Mouse (Mus musculus): Measurements from ENCODE around the gene Cxcr4.

Cxcr4 gene

DNA sequence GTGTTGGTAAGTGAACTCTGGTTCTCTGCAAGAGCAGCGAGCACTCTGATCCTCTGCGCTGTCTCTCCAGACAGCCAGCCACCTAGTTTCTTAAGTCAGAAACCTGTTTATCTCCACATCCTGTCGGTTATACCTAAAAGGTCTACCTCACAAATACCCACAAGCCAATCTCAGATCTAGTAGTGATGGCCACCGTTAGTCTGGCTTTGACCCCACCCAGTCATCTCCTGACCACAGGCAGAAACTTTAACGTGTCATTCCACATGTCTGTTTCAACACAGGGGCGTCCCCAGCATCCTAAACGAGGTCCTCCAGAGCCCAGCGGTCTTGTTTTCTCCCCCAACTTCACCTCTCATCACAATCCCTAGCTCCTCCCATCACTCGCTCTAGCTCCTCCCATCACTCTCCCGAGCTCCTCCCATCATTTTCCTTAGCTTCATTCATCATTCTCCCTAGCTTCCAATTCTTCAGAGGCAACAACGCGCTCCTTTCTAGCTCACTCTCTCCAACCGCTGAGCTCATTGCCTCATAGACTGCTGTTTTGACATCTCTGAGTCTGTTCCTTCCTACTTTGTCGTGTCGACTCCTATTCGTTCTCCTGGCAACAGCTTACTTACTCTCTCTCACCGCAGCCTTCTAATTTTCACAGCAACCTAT is 22.0 kb downstream of the Cxcr4 start:
- DNase-seq (ENCODE audit: low read depth, low spot score): peak; percentile 75

DNA sequence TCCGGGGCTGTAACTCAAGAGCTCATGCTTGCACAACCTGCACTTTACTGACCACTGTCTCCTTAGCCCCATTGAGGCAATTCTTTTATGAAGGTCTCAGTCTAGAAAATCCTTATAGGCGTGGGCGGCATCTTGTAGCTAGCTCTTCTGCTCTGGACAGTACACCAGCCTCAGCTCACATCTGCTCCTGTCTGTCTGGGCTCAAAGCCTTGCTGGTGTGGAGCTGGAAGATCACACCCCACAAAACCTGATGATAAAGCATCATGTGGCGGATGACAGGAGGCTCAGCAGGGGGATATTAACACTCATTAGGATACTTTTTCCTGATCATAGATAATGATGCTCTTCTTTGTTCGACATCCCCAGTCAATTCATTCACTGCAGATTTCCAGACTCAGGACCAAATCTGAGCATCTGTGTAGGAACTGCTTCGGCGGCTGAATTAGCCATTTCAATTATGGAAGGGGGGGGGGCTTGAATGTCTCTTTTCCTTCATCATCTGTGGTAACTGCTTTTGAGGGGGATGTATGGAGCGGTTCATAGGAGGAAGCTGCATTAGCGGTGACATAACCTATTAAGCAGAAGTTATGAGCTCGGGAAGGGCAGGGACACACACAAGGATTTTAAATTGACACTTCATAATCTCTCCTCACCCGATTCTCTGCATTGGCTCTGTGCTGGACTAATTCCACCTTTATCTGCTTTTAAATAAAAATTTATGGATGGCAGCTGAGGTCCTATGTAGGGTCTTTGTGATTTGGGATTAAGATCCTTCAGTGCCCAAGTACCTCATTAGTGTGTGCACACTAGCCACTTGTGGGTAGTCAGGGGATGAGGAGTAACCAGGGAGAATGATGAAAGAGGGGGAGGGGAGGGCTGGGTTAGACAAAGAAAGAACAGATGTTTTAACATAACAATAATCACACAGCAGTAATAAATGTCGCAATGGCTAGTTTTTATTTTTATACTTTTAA is 24.6 kb downstream of the Cxcr4 start:
- DNase-seq (ENCODE audit: low read depth, low spot score): no peak

DNA sequence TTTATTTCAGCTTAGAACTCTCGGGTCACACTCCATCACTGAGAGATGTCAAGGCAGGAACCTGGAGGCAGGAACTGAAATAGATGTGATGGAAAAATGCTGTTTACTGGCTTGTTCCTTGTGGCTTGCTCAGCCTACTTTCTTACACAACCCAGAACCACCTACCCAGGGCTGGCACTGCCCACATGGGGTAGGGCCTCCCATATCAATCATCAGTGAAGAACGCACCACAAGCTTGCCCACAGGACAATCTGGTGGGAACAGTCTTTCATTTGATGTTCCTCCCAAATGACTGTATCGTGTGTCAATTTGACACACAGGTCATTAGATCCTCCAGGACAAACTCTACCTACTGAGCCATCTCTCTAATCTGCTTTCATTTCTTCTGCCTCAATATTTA is 28.2 kb downstream of the Cxcr4 start:
- peak; percentile 8 for DNase-seq (ENCODE audit: low read depth, low spot score)

DNA sequence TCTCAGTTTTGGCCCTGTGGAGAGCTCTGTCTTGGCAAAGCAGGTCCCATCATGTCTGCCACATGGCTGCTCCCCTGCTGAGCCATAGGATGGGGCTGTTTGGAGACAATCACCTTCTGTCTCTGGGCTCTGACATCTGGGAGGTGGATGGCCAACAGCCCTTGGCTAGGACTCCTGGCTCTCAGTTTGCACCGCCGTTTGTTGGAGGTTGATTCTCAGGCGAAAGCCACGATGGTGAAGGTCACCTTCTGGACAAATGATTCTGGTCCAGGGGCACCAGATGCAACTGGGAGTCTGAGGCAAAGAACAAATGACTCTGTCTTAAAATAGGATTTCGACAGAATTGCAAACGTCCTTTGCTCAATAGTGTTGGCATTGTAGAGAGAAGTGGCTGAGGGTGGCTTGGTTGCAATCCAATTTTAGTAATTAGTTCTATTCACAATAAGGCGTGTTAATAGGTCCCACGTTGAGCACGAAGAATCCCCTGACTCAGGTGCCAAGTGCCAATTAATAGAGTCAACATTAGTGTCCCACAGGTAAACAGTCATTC is 30.7 kb downstream of the Cxcr4 start:
- no peak for DNase-seq (ENCODE audit: low read depth, low spot score)

DNA sequence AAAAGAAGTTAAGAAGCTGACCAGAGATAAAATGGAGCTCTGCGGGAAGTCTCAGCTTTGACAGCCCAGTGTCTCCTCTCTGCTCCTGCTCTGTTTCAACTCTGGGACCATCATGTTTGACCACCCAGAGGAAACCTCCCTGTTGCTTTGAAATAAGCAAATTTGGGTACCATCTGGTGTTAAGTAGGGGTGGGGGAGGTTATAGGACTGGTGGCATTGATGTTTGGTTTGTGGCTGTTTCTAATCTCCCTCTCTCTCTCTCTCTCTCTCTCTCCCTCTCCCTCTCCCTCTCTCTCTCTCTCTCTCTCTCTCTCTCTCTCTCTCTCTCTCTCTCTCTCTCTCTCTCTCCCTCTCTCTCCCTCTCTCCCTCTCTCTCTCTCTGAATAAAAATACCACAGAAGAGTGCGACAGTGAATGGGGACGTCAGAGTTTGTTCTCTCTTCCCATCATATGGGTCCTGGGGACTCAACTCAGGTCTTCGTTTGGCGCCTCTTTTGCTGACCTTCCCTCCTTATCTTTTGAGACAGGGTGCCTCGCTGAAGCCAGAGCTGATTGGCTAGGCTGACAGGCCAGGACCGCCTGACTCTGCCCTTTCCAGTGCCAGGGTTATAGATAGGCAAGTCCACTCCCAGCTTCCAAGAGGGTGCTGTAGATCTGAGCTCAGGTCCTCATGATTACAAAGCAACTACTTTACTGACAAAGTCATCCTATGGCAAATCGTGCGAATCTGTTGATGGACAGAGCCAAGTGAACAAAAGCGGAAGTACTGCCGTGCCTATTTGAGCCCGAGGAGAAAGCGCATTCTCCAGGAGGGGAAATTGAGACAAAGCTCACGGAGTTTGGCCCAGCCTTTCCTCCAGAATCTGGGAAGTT is 31.4 kb downstream of the Cxcr4 start:
- DNase-seq (ENCODE audit: low read depth, low spot score): no peak

DNA sequence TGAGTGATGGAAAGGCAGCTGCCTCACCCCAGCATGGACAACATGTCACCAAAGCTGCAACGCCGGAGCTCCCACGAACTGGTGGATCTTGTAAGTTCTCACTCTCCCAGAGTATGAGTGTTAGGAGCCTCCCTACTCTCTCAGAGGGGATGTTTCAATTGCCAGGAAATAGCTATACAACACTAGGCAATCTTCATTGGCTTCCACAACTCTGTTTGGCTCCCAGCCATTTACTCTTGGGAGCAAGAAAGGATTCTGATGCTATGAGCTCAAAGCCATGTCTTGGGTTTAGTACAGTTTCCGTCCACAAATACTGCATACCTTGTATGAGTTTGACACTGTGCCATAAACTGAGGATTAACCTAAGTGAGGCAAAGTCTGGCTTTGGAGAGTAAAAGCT is 34.1 kb downstream of the Cxcr4 start:
- DNase-seq (ENCODE audit: low read depth, low spot score): no peak

DNA sequence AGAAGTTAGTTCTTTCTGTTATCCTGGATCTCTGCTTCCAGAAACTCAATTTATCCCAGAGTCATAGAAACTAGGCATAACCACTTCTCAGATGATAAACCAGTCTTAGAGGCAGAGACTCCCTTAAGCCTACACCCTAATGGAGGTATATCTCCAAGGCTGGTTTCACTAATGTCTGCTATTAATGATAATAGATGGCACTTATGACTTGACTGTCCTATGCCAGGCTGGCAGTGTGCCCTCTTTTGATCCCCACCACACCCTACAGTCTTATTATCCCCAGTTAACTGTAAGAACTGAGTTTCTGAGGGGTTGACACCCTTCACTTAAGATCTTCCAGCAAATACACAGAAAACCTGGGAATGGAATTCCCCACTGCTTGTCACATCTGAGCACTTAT is 39.5 kb downstream of the Cxcr4 start:
- no peak for DNase-seq (ENCODE audit: low read depth, low spot score)

DNA sequence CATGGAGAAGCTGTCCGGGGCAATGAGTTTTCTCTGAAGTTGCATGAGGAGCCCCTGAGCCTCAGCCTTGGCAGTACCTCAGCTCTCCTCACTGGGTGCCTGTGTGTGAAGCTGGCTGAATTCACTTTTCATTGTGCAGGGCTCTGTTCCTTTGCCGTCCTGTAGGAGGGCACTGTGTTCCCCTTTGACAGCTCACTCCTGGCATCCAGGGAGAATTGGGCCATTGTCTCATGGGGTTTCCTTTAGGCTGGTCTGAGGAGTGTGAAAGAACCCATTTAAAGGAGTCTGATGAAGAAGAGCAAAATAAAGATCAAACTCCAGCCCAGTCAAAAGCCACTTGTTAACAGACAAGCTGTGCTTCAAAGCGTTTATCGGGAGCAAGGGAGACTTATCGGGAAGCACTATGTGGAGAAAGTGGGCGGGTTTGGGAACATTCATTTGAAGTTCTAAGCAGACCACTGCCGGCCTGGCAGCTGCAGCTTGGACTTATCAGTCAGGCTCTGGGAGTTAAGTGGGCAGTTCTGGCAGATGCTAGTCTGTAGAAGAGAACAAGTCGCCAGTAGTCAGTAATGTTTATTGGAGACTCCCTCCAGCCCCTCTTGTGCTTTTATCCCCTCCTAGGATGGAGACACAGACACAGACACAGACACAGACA is 40.2 kb downstream of the Cxcr4 start:
- DNase-seq (ENCODE audit: low read depth, low spot score): no peak

DNA sequence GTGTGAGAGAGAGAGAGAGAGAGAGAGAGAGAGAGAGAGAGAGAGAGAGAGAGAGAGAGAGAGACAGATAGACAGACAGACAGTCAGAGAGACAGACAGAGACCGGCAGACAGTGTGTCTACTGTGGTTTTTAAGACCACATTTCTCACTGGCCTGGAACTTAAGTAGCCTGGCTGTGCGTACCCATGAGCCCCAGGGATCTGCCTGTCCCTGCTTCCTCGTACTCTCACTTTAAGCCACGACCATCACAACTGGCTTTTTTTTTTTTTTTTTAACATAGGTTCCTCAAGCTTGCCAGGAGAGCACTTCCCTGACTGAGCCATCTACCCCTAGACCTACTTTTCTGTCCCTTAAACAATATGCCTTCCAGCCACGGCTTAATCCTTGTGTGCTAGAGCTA is 42.7 kb downstream of the Cxcr4 start:
- peak; percentile 51 for DNase-seq (ENCODE audit: low read depth, low spot score)

DNA sequence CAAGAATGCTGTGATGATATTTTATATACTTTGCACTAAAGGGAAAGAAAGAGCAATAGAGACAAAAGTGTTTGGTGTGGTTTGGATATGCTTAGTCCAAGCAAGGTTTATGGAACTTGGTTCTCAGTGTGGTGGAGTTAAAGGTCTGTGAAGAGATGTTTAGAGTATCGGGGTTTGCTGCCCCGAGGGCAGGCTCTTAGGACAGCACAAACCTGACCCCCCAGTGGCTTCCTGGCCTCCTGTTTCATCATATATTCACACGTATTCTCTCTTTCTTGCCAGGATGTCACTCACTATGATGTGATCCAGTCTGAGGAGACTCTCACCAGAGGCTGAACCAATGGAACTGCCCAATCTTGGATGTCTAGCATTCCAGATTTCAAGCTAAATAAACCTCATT is 43.1 kb downstream of the Cxcr4 start:
- no peak for DNase-seq (ENCODE audit: low read depth, low spot score)

DNA sequence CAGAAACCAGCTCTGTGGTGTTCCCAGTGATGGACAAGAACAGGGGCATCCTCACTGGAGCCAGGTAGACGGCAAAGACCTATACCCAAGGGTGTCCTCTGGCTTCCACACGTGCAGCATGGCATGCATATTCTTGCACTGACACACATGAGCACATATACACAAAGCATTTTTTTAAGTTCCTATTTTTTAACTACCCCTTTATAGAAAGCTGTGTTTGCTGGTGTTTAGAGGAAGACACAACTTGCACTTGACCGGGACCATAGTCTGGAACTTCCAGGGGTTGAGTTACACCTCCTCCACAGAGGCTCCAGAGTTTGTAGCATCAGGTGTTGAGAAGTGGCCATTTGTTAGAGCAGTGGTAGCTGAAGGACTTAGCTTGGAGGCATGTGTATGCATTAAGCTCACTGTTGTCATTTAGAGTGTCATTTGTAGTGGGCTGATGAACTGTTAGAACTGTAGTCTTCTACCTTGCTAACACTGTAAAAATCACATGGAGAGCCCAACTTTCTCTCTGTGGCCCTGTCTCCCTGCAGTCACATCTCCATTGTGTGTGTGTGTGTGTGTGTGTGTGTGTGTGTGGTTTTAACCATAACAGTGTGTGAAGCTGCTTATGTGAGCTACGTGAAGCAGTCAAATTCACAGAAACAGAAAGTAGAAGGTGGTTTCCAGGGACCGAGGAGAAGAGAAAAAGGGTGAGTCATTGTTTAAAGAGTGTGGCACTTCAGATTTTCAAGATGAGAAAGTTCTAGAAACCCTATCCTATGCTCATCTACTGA is 43.7 kb downstream of the Cxcr4 start:
- peak; percentile 85 for DNase-seq (ENCODE audit: low read depth, low spot score)

DNA sequence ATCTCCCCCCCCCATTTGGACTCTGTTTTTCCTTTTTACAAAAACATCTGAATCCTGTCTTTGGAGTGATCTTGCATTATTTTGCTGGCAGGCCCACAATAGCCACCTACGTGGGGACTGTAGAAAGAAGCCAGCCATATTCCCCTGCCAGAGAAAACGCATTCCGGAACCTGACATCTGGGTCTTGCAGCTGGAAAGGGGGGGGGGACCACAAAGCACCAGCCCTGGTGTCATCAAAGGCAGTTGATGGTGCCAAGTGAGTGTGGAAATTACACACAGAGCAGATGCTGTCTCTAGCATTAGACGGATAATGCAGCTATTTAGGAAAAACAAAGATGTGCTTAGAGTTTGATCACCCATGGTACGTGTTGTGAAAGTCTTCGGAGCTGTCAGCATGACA is 46.4 kb downstream of the Cxcr4 start:
- DNase-seq (ENCODE audit: low read depth, low spot score): no peak

DNA sequence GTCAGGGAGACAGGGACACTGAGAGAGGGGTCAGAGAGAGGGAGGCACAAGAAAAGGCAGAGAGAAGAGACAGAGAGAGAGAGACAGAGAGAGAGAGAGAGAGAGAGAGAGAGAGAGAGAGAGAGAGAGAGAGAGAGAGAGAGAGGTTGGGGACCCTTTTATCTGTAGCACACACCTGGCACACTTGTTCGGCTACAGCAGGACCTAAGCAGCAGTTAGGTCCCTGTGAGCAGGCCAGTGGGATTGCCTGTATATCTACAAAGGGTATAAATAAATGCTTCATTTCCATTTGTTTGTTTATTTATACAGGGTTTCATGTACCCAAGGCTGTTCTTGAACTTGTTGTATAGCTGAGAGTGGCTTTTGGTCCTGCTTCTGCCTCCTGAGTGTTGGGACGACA is 49.0 kb downstream of the Cxcr4 start:
- DNase-seq (ENCODE audit: low read depth, low spot score): no peak

DNA sequence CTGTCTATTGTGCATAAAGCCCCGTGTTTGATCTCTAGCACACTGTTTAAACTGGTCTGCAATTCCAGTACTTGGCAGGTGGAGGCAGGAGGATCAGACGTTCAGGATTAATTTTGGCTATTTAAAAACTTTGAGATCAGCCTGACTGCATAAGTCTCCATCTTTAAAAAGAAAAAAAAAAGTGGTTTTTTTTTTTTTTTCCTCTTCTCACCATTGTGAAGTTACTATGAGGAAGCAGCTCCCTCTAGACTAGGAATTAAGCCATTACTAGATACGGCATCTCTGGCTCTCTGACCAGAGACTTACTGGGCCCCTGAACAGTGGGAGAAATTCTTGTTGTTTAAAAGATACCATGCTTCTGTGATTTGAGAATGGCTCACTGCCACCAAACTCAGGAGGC is 49.5 kb downstream of the Cxcr4 start:
- no peak for DNase-seq (ENCODE audit: low read depth, low spot score)

DNA sequence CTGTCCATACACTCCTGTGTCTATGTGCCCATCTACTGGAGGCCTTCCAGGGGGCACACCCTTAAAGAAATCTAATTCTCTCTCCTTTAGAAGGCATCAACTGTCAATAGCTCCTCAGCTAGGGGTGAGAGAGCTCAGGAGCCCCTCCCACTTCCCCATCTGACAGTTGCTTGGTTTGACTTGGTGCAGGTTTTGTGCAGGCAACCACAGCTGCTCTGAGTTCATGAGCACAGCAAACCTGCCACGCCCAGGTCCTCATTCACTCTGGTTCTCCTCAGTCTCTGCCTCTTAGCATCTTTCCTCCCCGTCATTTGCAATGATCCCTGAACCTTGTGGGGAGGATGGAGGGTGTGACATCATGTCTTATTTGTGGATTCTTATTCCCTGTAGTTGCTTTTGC is 51.9 kb downstream of the Cxcr4 start:
- no peak for DNase-seq (ENCODE audit: low read depth, low spot score)

DNA sequence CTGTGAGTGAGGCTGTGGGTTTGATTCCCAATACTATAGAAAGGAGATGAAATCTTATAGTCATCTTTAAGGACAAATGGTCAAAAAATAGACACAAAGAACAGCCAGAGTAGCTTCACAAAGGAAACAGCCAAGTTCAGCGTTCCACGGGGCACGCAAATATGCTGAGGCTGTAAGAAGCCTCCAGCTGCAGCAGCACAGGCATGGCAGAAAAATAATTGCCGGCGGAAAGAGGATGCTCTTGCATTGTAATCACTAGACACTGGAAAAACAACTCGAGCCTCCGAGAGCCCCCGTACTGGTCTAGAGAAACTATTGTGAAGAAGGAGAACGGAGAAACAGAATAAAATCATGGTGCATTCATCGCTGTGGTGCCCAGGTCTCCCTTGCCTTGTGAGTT is 52.5 kb downstream of the Cxcr4 start:
- no peak for DNase-seq (ENCODE audit: low read depth, low spot score)

All from CD4-positive helper T cell, adult 2 months (primary cell).